Mouse (Mus musculus): ENCODE measurements at regions not wholly inside any gene's neighbourhood (a gene's known extent, or its start where the extent isn't known, plus 50 kb on each side); places are given as distances from the start of the nearest gene placed in this dataset.

GRCm38 (mm10) chr5:41348410-41348821 lies 359.5 kb downstream of the Rab28 start:
- no peak overlapping the region for H3K4me2 ChIP-seq (replicated peaks; ENCODE audit: low read depth)
- ATAC-seq (ENCODE audit: low FRiP score, low TSS enrichment) (no peak), DNase-seq (ENCODE audit: low spot score) (no peak)
- no peak overlapping the region for H3K4me3 ChIP-seq (ENCODE audit: low read depth, low read length)
- H3K36me3 ChIP-seq (ENCODE audit: control insufficient read depth, insufficient read depth, low read length): no peaks in the 10 kb centered on the region
- H3K9me3 ChIP-seq (ENCODE audit: control insufficient read depth, low read length): no peaks in the 10 kb centered on the region
- TF ChIP-seq CTCF (IDR thresholded peaks at IDR 0.05; ENCODE audit: low read depth) (no peak), EP300 (optimal IDR thresholded peaks at IDR 0.05) (no peak)
- H3K27ac ChIP-seq (replicated peaks): no peak overlapping the region
- 74% methylated on average over 2 of the region's 2 CpGs for whole genome bisulfite sequencing
- H3K27me3 ChIP-seq (ENCODE audit: control insufficient read depth, insufficient read depth, low read length): no peaks in the 10 kb centered on the region
- H3K4me1 ChIP-seq (replicated peaks; ENCODE audit: control insufficient read depth, insufficient read depth): no peaks in the 10 kb centered on the region
- no peak overlapping the region for H3K9ac ChIP-seq (ENCODE audit: low read length)

DNA sequence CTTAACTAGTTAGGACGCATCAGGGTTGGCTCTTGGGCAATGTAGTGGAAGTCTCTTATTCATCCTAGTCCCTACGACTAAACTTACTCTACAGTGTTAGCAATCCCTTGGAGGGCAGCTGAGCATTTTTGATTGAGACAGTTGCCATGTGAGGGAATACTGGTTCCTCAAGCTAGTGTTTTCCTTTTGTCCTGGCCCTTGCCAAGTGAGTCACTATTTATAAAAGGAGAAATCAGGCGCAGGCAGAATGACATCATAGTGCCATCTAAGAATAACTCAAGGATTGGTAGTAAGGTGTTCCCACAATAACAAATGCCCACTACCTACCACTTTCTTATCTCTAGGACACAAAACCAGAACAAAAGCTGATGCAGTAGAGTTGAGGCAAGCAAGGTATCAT lies 360.5 kb downstream of the Rab28 start:
- ATAC-seq (ENCODE audit: low FRiP score, low TSS enrichment) (no peak), DNase-seq (ENCODE audit: low spot score) (no peak)
- no peak overlapping the region for H3K4me2 ChIP-seq (replicated peaks; ENCODE audit: low read depth)
- TF ChIP-seq EP300 (optimal IDR thresholded peaks at IDR 0.05): no peak
- no peak for TF ChIP-seq CTCF (IDR thresholded peaks at IDR 0.05; ENCODE audit: low read depth)
- H3K4me1 ChIP-seq (replicated peaks; ENCODE audit: control insufficient read depth, insufficient read depth): no peaks in the 10 kb centered on the region
- WGBS: 73% methylated on average over 3 of the region's 3 CpGs
- no peaks in the 10 kb centered on the region for H3K9me3 ChIP-seq (ENCODE audit: control insufficient read depth, low read length)
- H3K4me3 ChIP-seq (ENCODE audit: low read depth, low read length): no peak overlapping the region
- H3K9ac ChIP-seq (ENCODE audit: low read length): no peak overlapping the region
- H3K27me3 ChIP-seq (ENCODE audit: control insufficient read depth, insufficient read depth, low read length): no peaks in the 10 kb centered on the region
- H3K36me3 ChIP-seq (ENCODE audit: control insufficient read depth, insufficient read depth, low read length): no peaks in the 10 kb centered on the region
- no peak overlapping the region for H3K27ac ChIP-seq (replicated peaks)

GRCm38 (mm10) chr5:41340581-41340980 lies 367.4 kb downstream of the Rab28 start:
- 52% methylated on average over 1 of the region's 1 CpGs for WGBS
- TF ChIP-seq CTCF (IDR thresholded peaks at IDR 0.05; ENCODE audit: low read depth): no peak
- no peak for TF ChIP-seq EP300 (optimal IDR thresholded peaks at IDR 0.05)
- Histone ChIP-seq H3K36me3 (ENCODE audit: control insufficient read depth, insufficient read depth, low read length) (no peaks in the 10 kb centered on the region), H3K9me3 (ENCODE audit: control insufficient read depth, low read length) (no peaks in the 10 kb centered on the region), H3K4me1 (replicated peaks; ENCODE audit: control insufficient read depth, insufficient read depth) (no peaks in the 10 kb centered on the region), H3K27me3 (ENCODE audit: control insufficient read depth, insufficient read depth, low read length) (no peaks in the 10 kb centered on the region), H3K9ac (ENCODE audit: low read length) (no peak overlapping the region), H3K4me2 (replicated peaks; ENCODE audit: low read depth) (no peak overlapping the region), H3K4me3 (ENCODE audit: low read depth, low read length) (no peak overlapping the region), H3K27ac (replicated peaks) (no peak overlapping the region)
- DNase-seq (ENCODE audit: low spot score) (no peak), ATAC-seq (ENCODE audit: low FRiP score, low TSS enrichment) (no peak)

- Histone ChIP-seq H3K9ac (ENCODE audit: low read length) (no peak overlapping the region), H3K4me1 (replicated peaks; ENCODE audit: control insufficient read depth, insufficient read depth) (no peaks in the 10 kb centered on the region), H3K36me3 (ENCODE audit: control insufficient read depth, insufficient read depth, low read length) (no peaks in the 10 kb centered on the region), H3K27ac (replicated peaks) (no peak overlapping the region), H3K27me3 (ENCODE audit: control insufficient read depth, insufficient read depth, low read length) (no peaks in the 10 kb centered on the region), H3K9me3 (ENCODE audit: control insufficient read depth, low read length) (no peaks in the 10 kb centered on the region), H3K4me3 (ENCODE audit: low read depth, low read length) (no peak overlapping the region), H3K4me2 (replicated peaks; ENCODE audit: low read depth) (no peak overlapping the region)
- DNase-seq (ENCODE audit: low spot score) (no peak), ATAC-seq (ENCODE audit: low FRiP score, low TSS enrichment) (no peak)
- WGBS: 68% methylated on average over 1 of the region's 1 CpGs
- no peak for TF ChIP-seq CTCF (IDR thresholded peaks at IDR 0.05; ENCODE audit: low read depth)
- TF ChIP-seq EP300 (optimal IDR thresholded peaks at IDR 0.05): no peak
Measured at GRCm38 (mm10) chr5:41296440-41296839, 411.5 kb downstream of the Rab28 start.

DNA sequence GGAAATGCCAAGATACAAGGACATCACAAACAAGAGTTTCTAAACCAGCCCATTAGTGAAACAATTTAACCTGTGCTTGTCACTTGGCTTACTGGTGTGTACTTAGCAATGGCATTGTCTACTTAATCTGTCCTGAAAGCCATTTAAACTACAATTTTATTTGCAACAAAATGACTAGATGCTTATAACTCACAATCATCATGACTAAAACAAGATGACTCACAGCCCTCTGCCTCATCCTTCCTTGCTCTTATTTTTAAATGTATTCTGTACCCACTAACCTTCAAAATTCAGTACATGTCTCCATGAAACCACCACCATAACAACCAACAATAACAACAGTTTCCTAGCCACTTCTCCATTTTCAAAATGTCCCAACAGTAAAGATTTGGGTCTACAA lies 441.2 kb downstream of the Rab28 start:
- no peak overlapping the region for H3K4me2 ChIP-seq (replicated peaks; ENCODE audit: low read depth)
- ATAC-seq (ENCODE audit: low FRiP score, low TSS enrichment): no peak
- H3K9ac ChIP-seq (ENCODE audit: low read length): no peak overlapping the region
- H3K36me3 ChIP-seq (ENCODE audit: control insufficient read depth, insufficient read depth, low read length): no peaks in the 10 kb centered on the region
- no peaks in the 10 kb centered on the region for H3K4me1 ChIP-seq (replicated peaks; ENCODE audit: control insufficient read depth, insufficient read depth)
- H3K27ac ChIP-seq (replicated peaks): no peak overlapping the region
- H3K9me3 ChIP-seq (ENCODE audit: control insufficient read depth, low read length): no peaks in the 10 kb centered on the region
- no peaks in the 10 kb centered on the region for H3K27me3 ChIP-seq (ENCODE audit: control insufficient read depth, insufficient read depth, low read length)
- DNase-seq (ENCODE audit: low spot score): no peak
- TF ChIP-seq CTCF (IDR thresholded peaks at IDR 0.05; ENCODE audit: low read depth): no peak
- no peak for TF ChIP-seq EP300 (optimal IDR thresholded peaks at IDR 0.05)
- H3K4me3 ChIP-seq (ENCODE audit: low read depth, low read length): no peak overlapping the region

DNA sequence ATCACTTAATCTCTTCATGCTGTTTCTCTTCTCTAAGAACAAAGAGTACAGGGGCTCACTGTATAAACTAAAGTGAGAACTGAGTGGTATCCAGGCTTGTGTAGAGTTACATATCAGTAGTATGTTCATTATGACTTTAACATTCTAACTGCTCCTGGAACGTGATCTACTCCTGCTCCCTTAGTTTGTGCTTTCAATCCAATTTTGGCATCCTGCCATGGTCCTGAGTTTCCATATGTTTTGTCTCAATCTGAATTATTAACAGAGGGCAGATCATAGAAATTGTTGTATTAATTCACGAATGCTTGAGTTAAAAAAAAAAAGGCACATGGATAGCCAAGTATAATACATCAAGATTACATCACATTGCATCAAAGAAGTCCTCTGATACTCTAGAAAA lies 441.6 kb downstream of the Rab28 start:
- 20% methylated on average over 2 of the region's 2 CpGs for WGBS
- H3K4me1 ChIP-seq (replicated peaks; ENCODE audit: control insufficient read depth, insufficient read depth): no peaks in the 10 kb centered on the region
- no peak for TF ChIP-seq CTCF (IDR thresholded peaks at IDR 0.05; ENCODE audit: low read depth)
- TF ChIP-seq EP300 (optimal IDR thresholded peaks at IDR 0.05): no peak
- H3K9me3 ChIP-seq (ENCODE audit: control insufficient read depth, low read length): no peaks in the 10 kb centered on the region
- no peak overlapping the region for H3K27ac ChIP-seq (replicated peaks)
- H3K4me2 ChIP-seq (replicated peaks; ENCODE audit: low read depth): no peak overlapping the region
- no peak overlapping the region for H3K4me3 ChIP-seq (ENCODE audit: low read depth, low read length)
- no peaks in the 10 kb centered on the region for H3K27me3 ChIP-seq (ENCODE audit: control insufficient read depth, insufficient read depth, low read length)
- DNase-seq (ENCODE audit: low spot score) (no peak), ATAC-seq (ENCODE audit: low FRiP score, low TSS enrichment) (no peak)
- no peak overlapping the region for H3K9ac ChIP-seq (ENCODE audit: low read length)
- H3K36me3 ChIP-seq (ENCODE audit: control insufficient read depth, insufficient read depth, low read length): no peaks in the 10 kb centered on the region
